Mouse (Mus musculus): Measurements from ENCODE around the gene 2010300C02Rik.
A peak's percentile ranks its signal among the peaks of the same experiment; 100 is the strongest.
"Not testable (repeated sequence)": the region's sequence is repeated elsewhere in the genome, so short reads cannot be mapped to it uniquely, and the experiment has no call there.

The 2010300C02Rik gene

DNA sequence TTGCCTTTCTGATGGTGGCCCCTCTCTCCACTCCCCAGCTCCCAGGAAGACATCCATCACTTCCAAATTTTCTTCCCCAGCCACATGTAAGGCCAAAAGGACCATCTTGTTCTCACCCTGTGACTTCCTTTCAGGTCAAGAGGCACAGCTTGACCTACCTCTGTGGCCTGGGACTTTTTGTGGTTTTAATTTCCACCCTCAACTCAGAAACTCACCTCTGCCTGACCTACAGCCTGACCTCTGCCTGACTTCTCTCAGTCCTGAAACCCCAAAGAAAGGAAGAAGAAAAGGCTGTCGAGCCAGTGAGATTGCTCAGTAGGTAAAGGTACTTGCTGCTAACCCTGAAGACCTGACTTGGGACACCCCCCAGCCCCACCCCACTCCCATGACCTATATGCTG, 100.3 kb downstream of the 2010300C02Rik start:
- no peak for DNase-seq

DNA sequence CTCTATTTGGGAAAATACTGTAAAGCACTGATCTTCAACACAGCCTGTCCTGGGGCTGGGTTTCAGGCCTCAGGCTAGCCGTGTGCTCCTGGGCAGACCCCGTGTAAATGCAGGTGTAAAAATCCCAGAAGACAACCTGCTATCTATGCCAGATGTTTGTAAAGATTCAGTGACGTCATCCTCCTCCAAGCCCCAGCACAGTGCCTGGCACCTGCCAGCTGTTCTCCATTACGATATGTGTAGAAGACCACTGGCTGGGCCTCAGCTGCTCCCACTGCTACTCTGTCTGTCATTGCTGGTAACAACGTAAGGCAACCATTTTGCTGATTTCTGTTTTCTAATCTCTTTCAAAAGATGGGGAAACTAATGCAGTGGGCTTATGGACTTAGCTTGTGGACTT, 102.8 kb downstream of the 2010300C02Rik start:
- DNase-seq: no peak

DNA sequence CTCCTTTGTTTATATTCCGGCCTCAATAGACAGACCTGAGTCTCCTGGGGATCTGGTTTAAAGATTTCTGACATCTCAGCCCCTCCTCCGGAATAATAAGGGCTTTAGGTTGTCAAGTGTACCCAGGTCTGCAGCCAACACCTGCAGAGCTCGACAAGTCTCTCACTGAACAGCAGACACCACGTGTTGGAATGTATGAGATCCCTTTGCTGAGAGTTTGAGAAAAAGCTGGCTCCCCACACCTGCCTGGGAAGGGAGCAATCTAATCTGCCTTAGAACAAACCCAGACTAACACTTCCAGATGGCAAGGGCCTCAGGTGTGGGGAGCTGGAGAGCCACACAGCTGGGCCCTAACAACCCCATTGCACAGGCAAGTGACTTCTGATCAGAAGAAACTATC, 103.3 kb downstream of the 2010300C02Rik start:
- no peak for DNase-seq

DNA sequence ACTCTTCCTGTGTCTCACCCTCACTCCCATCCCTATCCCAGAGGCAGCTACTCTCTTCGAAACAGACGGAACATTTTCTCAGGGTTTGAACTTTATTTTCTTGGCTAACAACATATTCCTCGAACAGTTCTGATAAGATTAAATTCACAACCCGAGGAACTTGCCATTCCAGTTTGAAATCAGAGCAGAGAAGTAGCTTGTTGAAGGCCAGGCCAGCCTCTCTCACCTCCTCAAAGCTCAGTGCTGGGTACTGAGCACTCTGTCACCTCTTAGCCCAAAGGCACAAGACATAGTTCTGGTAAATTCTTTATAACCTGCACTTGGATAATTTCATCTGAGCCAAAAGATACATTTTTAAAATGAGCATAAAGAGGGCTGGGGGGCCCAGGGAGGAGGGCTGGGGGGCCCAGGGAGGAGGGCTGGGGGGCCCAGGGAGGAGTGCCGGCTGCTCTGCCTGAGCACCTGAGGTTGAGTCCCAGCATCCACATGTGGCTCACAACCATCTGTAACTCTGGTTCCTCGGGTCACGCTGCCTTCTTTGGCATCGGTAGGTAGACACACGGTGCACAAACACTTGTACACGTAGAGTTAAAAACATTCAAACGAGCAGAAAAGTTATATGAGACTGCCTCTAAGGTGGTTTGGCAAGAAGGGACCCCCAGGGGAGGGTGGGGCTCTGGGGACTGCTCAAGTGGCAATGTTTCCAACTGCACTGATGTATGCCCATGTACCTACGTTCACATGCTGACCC, 104.4 kb downstream of the 2010300C02Rik start:
- no peak for DNase-seq

GRCm38 (mm10) chr1:37614836-37615235, 105.0 kb downstream of the 2010300C02Rik start:
- DNase-seq: no peak

DNA sequence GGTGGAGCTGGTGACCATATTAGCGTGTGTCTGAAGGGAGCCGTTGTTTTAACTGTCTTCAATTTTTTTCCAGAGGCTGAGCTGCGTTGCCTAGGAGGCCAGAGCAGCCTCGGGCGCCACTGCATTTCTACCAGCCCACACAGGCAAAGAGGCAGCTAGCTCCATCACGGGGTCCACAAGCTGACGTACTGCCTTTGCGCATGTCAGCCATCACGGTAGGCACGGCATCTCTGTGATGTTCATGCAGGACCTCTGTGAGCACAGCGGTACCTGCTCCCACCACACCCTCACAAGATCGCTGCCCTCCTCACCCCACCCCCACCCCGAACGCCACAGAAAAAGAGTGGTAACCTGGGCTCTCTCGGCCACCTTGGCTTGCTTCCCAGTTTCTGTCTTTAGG, 105.8 kb downstream of the 2010300C02Rik start:
- no peak for DNase-seq

DNA sequence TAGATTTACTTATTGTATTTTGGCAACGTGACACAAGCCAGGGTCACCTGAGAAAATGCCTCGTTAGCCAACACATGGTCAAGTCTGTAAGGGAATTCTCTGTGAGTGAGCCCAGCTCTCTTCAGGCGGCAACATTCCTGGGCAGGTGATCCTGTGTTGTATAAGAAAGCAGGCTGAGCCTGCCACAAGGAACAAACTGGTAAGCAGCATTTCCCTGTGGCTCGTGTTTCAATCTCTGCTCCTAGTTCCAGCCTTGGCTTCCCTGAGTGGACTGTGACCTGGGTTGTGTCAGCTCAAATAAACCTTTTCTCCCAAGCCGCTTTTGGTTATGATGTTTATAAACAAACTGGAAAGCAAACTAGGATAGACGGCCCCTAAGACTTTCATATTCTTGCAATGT, 108.9 kb downstream of the 2010300C02Rik start:
- DNase-seq: no peak

- DNase-seq: no peak
These were observed 109.6 kb downstream of the 2010300C02Rik start for GRCm38 (mm10) chr1:37610242-37610641.

DNA sequence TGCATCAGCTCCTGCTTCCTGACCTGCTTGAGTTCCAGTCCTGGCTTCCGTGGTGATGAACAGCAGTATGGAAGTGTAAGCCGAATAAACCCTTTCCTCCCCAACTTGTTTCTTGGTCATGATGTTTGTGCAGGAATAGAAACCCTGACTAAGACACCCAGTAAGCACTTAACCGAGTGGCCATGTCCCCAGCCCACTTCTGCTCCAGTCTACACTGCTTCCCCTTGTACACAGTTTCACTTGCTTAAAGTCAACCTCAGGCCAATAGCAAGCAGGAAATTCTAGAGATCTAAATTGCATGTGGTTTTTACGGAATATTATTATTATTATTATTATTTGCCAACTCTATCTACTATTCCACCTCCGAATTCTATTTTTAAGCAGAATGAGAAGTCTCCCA, 114.2 kb downstream of the 2010300C02Rik start:
- DNase-seq: not testable (repeated sequence)

DNA sequence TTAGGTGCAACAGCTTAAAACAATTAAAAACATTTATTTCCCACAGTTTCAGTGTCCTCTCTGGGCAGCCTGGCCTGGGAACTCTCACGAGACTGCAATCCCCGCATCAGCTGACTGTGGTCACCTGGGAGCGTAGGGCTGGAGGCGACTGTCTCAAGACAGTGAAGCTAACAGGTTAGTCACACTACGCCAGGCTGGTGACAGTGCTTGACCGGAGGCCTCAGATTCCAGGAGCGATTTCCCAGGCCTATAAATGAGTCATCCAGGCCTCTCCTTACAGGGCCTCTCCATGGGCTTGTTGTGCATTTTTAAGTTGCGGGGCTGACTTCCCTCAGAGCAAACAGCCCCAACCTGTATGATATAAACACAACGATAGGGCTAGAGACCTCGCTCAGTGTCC, 116.7 kb downstream of the 2010300C02Rik start:
- no peak for DNase-seq

- no peak for DNase-seq
These were observed 117.6 kb downstream of the 2010300C02Rik start for GRCm38 (mm10) chr1:37602268-37602667.

DNA sequence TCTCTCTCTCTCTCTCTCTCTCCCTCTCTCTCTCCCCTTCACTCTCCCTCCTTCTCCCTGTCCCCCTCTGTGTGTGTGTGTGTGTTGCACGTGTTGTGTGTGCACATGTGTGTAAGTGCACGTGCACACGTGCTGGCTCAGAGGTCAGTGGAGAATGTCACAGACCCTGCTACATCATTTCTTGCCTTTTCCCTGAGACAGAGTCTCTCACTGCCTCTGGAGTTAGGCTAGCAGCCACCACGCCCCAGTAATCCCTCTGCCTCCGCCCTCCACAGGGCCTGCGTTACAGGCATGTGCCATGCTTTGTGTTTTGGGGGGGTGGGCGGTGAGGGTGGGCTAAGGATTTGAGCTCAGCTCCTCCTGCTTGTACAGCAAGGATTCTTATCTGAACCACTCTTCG, 118.4 kb downstream of the 2010300C02Rik start:
- DNase-seq: no peak

- DNase-seq: no peak
These were observed 119.2 kb downstream of the 2010300C02Rik start for GRCm38 (mm10) chr1:37600640-37601175.

GRCm38 (mm10) chr1:37598986-37599385, 120.9 kb downstream of the 2010300C02Rik start:
- DNase-seq: no peak

- DNase-seq: not testable (repeated sequence)
These were observed 125.1 kb downstream of the 2010300C02Rik start for GRCm38 (mm10) chr1:37594812-37595211.

GRCm38 (mm10) chr1:37585809-37586480, 133.9 kb downstream of the 2010300C02Rik start:
- DNase-seq: peak; percentile 64

DNA sequence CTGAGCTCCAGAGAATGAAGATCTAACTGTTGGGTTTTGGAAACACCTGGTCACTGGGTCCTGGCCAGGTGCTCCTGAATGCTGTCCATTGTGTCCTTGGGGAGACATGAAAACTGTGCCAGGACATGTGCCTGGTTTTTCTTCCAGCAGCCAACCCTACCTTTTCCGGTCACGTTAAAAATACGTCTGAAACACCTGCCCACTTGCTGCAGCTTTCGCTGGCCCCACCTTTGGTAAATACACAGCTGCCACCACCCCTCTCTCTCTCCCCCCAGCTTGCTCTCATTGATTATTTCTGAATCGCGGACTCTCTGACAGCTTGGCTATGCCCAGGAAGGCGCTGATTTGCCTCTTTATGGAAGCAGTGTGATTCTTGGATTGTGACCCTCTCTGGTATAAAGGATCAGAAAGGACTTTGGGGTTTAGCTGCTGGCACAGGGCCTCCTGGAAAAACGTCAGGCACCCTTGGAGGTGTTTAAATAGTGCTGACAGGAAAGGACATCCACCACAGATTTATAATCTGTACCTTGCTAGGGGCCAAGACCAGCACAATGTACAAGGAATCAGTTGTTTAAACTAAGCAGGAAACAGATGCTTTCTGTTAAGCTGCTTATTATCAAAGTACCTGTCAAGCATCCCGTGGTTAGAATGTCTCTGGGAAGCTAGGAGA, 136.0 kb downstream of the 2010300C02Rik start:
- DNase-seq: peak; percentile 16

DNA sequence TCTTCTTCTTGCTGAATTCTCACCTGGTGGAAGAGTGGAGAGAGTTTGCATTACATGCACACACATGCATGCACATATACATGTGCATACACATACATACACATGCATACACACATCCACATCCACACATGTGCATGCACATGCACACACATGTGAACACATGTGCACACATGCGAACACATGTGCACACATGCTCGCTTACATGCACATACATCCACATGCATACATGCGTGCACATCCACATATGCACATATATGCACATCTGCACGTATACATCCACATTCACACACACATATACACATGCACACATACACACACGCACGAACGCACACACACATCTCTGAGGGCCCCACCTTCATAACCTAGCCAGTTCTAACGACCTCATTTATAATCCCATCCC, 136.7 kb downstream of the 2010300C02Rik start:
- no peak for DNase-seq

- no peak for DNase-seq
These were observed 140.2 kb downstream of the 2010300C02Rik start for GRCm38 (mm10) chr1:37579686-37580085.

DNA sequence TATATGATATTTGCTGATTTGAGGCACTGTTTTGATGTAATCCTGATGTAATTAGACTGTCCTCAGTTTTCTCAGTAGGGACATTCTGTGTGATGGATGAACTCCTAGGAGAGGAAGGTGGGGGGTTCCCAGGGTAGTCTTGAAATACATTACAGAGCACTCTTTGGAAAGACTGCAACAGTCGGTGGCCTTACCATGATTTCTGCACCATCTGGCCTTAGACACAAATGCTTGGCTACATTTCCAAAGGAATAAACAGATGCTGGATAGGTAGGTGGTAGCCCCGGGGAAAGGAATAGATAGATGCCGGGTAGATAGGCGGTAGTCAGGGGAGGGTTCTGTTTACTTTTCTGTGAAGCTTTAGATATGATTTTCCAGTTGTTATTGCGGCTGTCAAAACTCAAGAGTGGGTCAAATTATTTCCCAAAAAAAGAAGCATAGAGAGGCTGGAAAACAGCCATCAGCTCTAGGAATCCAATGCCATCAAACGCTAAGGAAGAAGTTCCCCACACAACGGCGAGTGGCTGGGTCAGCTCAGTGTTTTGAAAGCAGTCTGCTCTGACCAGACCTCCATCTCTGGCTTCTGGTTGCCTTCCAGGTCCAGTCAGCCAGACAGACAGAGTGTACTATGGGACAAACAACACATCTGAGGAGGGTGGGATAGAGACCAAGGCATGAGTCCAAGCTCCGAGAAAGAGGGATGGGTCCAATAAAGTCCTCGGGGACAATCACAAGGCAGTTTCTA, 147.2 kb downstream of the 2010300C02Rik start:
- DNase-seq: peak; percentile 43

DNA sequence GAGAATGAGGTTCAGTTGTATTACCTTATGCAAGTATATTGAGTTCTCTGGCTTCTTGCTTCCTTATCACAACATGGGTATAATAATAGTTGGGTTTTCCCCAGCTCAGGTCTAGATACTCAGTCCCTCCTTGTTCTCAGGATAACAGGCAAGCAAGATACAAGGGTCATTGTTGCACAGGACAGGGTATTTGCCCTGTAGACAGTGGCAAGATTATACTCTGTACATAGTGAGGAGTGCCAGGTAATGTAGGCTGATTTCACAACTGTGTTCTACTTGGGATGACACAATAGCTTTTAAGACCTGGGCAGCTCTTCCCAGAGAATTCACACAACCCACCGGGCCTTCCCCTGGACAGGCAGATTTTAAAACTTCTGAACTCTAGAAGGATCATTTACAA, 151.5 kb downstream of the 2010300C02Rik start:
- no peak for DNase-seq

DNA sequence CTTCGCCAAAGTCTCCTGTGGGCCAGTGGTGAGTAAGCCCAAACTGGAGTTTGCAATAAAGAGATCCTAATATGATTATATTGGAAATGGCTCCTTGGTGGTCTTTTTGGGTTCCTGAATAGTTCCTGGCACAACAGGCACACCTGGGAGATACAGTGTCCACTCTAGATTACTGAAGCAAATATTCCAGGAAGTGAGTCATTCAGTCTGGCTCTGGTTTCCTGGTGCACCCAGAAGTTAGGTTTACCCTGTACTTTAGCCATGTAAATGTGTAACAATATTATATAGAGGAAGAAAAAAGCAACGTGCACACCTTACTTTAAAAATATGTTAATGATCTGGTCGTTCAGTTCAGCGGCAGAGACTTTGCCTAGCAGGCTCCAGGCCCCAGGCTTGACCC, 153.1 kb downstream of the 2010300C02Rik start:
- DNase-seq: no peak

DNA sequence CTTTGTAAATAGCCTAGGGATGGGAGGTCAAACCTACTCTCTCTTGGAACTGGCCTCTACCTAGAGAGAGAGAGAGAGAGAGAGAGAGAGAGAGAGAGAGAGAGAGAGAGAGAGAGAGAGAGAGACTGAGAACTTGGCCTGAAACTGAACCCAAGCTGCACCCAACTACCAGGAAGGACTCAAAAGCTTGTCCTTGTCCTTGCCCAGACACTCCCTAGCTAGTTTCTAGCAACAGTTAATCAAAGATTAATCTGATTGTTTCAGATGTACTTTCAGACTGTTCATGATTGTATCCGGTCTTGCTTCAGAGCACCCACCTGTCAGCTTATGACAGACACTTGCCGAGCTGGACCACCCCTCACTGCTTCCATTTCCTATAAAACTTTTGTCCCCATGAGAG, 153.5 kb downstream of the 2010300C02Rik start:
- DNase-seq: no peak
